Mouse (Mus musculus) stomach, postnatal 0 days (tissue): ENCODE results near the gene Gtf3c1. TPM values are rescaled to one million over a fixed set of nuclear protein-coding genes. Genes with fewer than 3 reads are reported as not detected.

Experiments used
- ATAC-seq: fragments of 200-750 bp; cut with Nextera tagmentation; 2 replicates; pipeline ENCODE4 v1.8.0; 2017; ENCODE audit not compliant: low FRiP score, low TSS enrichment
- DNase-seq: peaks from one replicate; pipeline ENCODE4 v3.0.0-alpha.2; 2016; ENCODE audit warnings: low spot score
- H3K27ac ChIP-seq: fragments of 300-500 bp; sonication (generic); replicated peaks from 2 replicates; pipeline ENCODE4 v1.5.1; 2014; ENCODE audit warnings: mild to moderate bottlenecking, control low read depth
- H3K27me3 ChIP-seq: fragments of 300-500 bp; sonication (generic); 2 replicates; pipeline ENCODE4 v1.6.1; 2014; ENCODE audit warnings: low read length; ENCODE audit not compliant: control insufficient read depth, insufficient read depth
- H3K36me3 ChIP-seq: fragments of 300-500 bp; sonication (generic); 2 replicates; pipeline ENCODE4 v1.6.1; 2014; ENCODE audit warnings: low read length, mixed read lengths; ENCODE audit not compliant: control insufficient read depth, insufficient read depth
- H3K4me1 ChIP-seq: fragments of 300-500 bp; sonication (generic); replicated peaks from 2 replicates; pipeline ENCODE4 v1.6.1; 2014; ENCODE audit warnings: antibody characterized with exemption; ENCODE audit not compliant: control insufficient read depth, insufficient read depth
- H3K4me2 ChIP-seq: fragments of 300-500 bp; sonication (generic); replicated peaks from 2 replicates; pipeline ENCODE4 v1.6.1; 2014; ENCODE audit warnings: low read depth, mild to moderate bottlenecking, control low read depth, moderate library complexity
- H3K4me3 ChIP-seq: fragments of 300-500 bp; sonication (generic); 2 replicates; pipeline ENCODE4 v1.5.1; 2014; ENCODE audit warnings: low read depth, low read length, control low read depth
- H3K9ac ChIP-seq: fragments of 300-500 bp; sonication (generic); 2 replicates; pipeline ENCODE4 v1.6.1; 2014; ENCODE audit warnings: mild to moderate bottlenecking, low read length, control low read depth, mixed read lengths
- H3K9me3 ChIP-seq: fragments of 300-500 bp; sonication (generic); 2 replicates; pipeline ENCODE4 v1.6.1; 2016; ENCODE audit warnings: low read length; ENCODE audit not compliant: control insufficient read depth
- CTCF ChIP-seq: IDR thresholded peaks from 2 replicates; pipeline ENCODE4 v1.5.1; 2016; ENCODE audit warnings: antibody characterized with exemption, low read depth, mild to moderate bottlenecking, moderate library complexity
- EP300 ChIP-seq: optimal IDR thresholded peaks from 2 replicates; pipeline ENCODE3; 2016; ENCODE audit warnings: antibody characterized with exemption
- WGBS: fragments of 180-500 bp; shearing (Covaris S2); extraction: QIAGEN DNeasy Blood & Tissue Kit; methylation state at CpG from one replicate; pipeline ENCODE4 v1.1.7; 2014; 5-methylcytosine and 5-hydroxymethylcytosine counted together
- polyA plus RNA-seq: library from polyadenylated mRNA; unstranded; fragments of >200 nt; fragmentation: Nextera tagmentation; extraction: Ambion mirVana; gene quantifications from 2 replicates; pipeline ENCODE4 v1.2.1, GENCODE M21; 2015

Gtf3c1 gene
- polyA plus RNA-seq, 1 experiment from 2014 or later, result 6.6 TPM

DNA sequence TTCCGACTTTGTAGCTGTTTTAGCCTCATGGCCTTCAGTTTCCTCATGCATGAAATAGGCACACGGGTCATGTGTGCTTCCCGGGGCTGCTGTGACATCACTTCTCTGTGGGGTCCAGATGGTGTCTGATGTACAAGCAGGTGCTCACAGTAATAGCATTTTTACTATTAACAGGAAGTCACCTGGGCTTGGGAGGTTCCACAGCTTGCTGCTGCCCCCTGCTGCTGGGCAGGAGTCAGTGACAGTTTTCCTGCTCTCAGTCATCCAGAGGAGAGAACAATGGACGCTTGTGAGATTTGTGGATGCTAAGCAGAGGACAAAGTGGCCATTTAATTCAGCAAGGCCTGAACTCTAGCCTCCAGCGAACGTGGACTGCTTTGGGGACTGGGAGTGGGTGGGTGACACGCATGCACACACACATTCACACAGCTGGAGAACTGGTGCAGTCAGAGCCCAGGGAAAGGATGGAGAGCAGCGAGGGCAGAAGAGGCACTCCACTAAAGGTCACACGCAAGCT is 68.7 kb downstream of the Gtf3c1 start:
- no peaks in the 10 kb centered on the region for H3K9me3 ChIP-seq
- DNase-seq (peak; percentile 79), ATAC-seq (peak; percentile 64)
- TF ChIP-seq CTCF (peak; percentile 93), EP300 (no peak)
- peaks cover 23% of the 10 kb centered on the region for H3K36me3 ChIP-seq
- no peaks in the 10 kb centered on the region for H3K4me1 ChIP-seq
- H3K27me3 ChIP-seq, result no peaks in the 10 kb centered on the region
- no peak overlapping the region for H3K4me3 ChIP-seq
- H3K27ac ChIP-seq, result no peak overlapping the region
- 43% methylated on average over 9 of the region's 9 CpGs for WGBS
- no peak overlapping the region for H3K4me2 ChIP-seq
- no peak overlapping the region for H3K9ac ChIP-seq

DNA sequence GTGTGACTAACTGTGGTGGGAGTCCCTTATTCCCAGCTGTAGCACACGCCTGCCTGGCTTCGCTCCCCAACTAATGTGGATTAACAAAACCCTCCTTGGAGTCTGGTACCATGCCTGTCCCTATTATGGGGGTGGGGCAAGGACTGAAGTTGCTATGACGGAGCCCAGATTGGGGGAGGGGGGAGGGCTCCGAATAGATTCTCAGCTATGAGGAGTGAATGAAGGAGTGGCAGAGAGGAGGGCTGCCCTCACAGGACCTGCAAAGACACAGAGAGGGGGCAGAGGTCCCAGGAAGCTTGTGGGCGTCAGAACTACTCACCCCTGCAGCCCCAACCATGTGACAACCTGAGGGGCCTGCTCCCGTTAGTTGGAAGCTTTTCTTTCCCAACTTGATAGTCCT is 69.2 kb downstream of the Gtf3c1 start:
- Histone ChIP-seq H3K4me3 (no peak overlapping the region), H3K4me2 (no peak overlapping the region), H3K27ac (no peak overlapping the region), H3K9ac (no peak overlapping the region), H3K27me3 (no peaks in the 10 kb centered on the region), H3K9me3 (no peaks in the 10 kb centered on the region), H3K36me3 (peaks cover 18% of the 10 kb centered on the region), H3K4me1 (no peaks in the 10 kb centered on the region)
- ATAC-seq (no peak), DNase-seq (no peak)
- 79% methylated on average over 6 of the region's 6 CpGs for WGBS
- TF ChIP-seq CTCF, result no peak
- no peak for TF ChIP-seq EP300

DNA sequence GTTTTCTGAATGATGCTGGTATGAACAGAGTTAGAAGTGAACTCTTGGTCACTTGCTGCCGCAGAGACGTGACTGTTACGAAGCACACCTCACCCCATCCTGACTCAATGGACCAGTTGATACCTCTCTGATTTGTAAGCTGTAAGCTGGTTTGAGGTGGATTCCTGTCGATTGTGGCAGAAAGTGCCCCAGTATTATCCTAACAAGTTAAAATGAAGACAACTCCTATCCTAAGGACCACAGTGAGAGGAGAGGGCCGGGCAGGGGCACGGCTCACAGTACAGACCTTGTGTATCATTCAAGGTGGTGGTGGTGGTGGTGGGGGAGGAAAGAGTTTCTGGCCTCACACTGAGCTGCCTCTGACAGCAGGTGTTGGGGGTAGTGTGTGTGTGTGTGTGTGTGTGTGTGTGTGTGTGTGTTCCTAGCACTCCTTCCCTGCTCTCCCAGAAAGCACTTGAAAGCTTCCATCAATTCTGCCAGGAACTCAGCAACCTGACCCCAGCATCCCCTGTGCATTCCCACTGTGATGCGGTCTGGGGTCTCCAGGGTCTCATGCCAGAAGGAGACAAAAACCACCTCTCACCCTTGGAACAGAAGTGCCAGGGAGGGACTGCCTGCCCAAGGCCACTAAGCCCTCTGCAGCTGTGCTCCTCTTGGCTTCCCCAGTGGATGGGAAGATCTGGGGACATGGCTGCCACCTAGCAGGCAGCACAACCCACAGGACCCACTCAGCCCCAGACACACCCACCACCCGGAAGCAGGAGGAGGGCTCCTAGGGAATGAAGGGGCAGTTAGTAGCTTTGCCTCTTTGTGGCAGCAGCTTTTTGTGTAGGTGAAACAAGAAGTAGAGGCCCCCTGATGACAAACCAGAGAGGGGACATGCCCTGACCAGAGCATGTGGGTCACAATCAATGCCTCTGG is 70.1 kb downstream of the Gtf3c1 start:
- ATAC-seq (no peak), DNase-seq (no peak)
- Histone ChIP-seq H3K27me3 (no peaks in the 10 kb centered on the region), H3K9me3 (no peaks in the 10 kb centered on the region), H3K4me2 (no peak overlapping the region), H3K4me3 (no peak overlapping the region), H3K4me1 (no peaks in the 10 kb centered on the region), H3K27ac (no peak overlapping the region), H3K9ac (no peak overlapping the region), H3K36me3 (peaks cover 9% of the 10 kb centered on the region)
- no peak for TF ChIP-seq CTCF
- no peak for TF ChIP-seq EP300
- WGBS, result 86% methylated on average over 8 of the region's 8 CpGs

DNA sequence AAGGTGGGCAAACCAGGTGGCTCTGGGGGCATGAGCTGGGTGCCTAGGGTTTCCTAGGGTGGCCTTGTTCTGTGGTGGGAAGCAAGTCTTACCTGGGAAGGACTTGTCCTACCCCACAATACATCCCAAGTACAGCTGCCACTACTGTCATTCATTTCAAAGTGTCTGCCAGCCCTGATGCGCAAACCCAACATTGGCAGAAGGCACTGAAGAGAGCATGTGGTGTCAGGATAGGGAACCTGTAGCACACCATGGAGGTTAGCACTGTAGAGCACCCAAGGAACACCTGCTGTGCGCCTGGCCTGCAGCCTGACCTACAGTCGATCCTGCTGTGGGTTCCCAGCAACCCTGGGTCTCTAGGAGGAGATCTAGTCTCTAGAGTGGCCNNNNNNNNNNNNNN is 76.6 kb downstream of the Gtf3c1 start:
- no peaks in the 10 kb centered on the region for H3K9me3 ChIP-seq
- TF ChIP-seq CTCF (no peak), EP300 (no peak)
- no peaks in the 10 kb centered on the region for H3K4me1 ChIP-seq
- H3K36me3 ChIP-seq, result no peaks in the 10 kb centered on the region
- WGBS, result 89% methylated on average over 3 of the region's 3 CpGs
- H3K27me3 ChIP-seq, result no peaks in the 10 kb centered on the region
- no peak overlapping the region for H3K9ac ChIP-seq
- H3K27ac ChIP-seq, result no peak overlapping the region
- DNase-seq (no peak), ATAC-seq (no peak)
- no peak overlapping the region for H3K4me3 ChIP-seq
- H3K4me2 ChIP-seq, result no peak overlapping the region

DNA sequence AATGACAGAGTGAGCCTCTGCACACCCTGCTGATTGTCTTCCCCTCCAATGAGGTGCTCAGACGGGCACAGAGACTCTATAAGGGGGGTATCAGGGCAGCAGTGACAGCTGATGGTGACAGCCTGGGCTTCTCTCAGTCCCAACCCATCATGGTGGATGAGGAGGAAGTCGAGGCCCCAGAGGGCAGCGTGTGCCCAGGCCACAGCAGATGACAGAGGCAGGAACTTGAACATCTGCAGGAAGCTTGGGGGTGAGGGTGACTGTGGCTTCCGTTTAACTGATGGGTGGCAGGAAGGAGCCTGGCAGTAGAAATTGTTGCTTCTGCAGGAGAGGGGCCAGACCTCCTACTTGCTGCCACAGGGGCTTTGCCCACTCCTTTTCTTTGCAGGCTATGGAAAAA is 77.3 kb downstream of the Gtf3c1 start:
- no peak overlapping the region for H3K9ac ChIP-seq
- WGBS, result 63% methylated on average over 4 of the region's 4 CpGs
- no peak overlapping the region for H3K27ac ChIP-seq
- H3K9me3 ChIP-seq, result no peaks in the 10 kb centered on the region
- TF ChIP-seq CTCF, result no peak
- no peak for TF ChIP-seq EP300
- ATAC-seq (no peak; the same call in 1 of the 2 replicates), DNase-seq (no peak)
- H3K36me3 ChIP-seq, result no peaks in the 10 kb centered on the region
- no peak overlapping the region for H3K4me2 ChIP-seq
- no peaks in the 10 kb centered on the region for H3K27me3 ChIP-seq
- no peaks in the 10 kb centered on the region for H3K4me1 ChIP-seq
- no peak overlapping the region for H3K4me3 ChIP-seq

DNA sequence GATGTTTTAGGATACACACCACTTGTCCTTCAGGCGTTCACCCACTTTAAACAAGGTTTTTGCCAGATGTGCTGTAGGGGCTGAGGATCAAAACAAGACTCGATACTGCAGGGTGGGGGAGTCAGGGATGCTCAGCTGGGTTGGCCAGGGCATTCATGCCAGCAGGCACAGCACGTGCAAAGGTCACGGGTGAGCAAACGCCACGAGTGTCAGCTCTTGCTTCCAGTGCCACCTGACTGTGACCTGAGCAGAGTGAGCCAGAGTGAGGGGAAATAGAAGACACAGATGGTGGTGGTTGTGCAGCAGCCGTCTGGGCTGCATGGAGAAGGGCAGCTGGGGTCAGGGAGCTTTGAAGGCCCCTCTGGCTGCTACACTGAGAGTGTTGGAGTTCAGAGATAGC is 81.8 kb downstream of the Gtf3c1 start:
- H3K9me3 ChIP-seq, result no peaks in the 10 kb centered on the region
- ATAC-seq, result no peak
- H3K27ac ChIP-seq, result no peak overlapping the region
- no peaks in the 10 kb centered on the region for H3K27me3 ChIP-seq
- no peak overlapping the region for H3K9ac ChIP-seq
- WGBS, result 64% methylated on average over 7 of the region's 7 CpGs
- no peaks in the 10 kb centered on the region for H3K36me3 ChIP-seq
- TF ChIP-seq EP300 (no peak), CTCF (no peak)
- no peak overlapping the region for H3K4me2 ChIP-seq
- no peaks in the 10 kb centered on the region for H3K4me1 ChIP-seq
- H3K4me3 ChIP-seq, result no peak overlapping the region
- DNase-seq, result no peak
